Mouse (Mus musculus) splenic B cell, adult 2 months (primary cell): Measurements from ENCODE around the gene Cd47.

ENCODE experiments used
- DNase-seq: peaks from one replicate; pipeline ENCODE4 v3.0.0-alpha.2; 2011; ENCODE audit warnings: low read depth, low spot score
- H3K27me3 ChIP-seq: 2 replicates; pipeline ENCODE4 v1.6.1; 2012; ENCODE audit warnings: mild to moderate bottlenecking, low read length, moderate library complexity, mixed read lengths; ENCODE audit not compliant: control insufficient read depth, poor library complexity, insufficient read depth, severe bottlenecking
- H3K36me3 ChIP-seq: 2 replicates; pipeline ENCODE4 v1.6.1; 2012; ENCODE audit warnings: mild to moderate bottlenecking, low read length, moderate library complexity, mixed read lengths; ENCODE audit not compliant: control insufficient read depth, poor library complexity, insufficient read depth, severe bottlenecking

Cd47 gene

DNA sequence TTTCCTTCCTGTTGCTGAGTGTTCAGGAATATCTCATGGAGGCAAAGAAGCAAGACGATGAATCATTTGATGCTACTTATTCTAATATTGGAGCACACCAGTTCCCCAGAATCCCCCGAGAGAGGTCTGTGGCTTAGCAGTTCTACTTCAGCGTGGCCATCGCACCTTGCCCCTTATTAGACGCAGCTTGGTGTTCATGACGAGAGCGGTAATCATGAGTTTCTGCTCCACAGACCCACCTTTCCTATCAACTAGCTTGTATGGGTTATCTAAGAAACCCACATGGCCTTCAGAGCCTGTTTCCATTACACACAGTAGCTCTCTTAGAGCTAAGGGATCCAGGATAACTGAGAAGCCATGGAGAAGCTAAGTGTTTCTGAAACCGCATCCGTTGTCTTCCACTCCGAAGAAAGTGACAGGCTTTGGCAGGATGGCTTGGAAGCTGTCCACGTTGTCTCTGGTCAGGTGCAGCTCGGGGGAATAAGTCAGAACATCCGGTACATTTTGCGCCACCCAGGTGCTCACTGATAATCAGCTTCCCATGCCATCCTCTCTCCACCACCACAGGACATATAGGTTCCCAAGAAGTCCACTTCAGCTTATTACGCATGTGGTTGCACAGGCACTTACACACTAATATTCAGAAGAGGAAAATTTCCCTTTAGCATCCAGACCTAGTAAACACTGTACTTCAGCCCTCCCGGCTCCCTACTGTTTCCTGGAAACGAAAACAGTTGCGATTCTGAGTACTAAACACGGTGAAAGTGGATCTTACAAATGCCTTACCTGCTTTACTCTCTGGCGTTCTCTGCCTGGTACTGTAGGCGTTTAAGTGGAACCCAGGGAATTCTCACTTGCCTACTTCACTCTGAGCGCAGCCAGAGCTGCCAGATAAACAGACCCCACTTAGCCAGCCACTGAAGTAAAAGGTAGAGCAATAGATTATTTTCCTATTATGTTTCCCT is 25.0 kb upstream of the Cd47 start:
- H3K27me3 ChIP-seq: no peaks in the 10 kb centered on the region
- peak; percentile 36 for DNase-seq
- H3K36me3 ChIP-seq: no peaks in the 10 kb centered on the region

DNA sequence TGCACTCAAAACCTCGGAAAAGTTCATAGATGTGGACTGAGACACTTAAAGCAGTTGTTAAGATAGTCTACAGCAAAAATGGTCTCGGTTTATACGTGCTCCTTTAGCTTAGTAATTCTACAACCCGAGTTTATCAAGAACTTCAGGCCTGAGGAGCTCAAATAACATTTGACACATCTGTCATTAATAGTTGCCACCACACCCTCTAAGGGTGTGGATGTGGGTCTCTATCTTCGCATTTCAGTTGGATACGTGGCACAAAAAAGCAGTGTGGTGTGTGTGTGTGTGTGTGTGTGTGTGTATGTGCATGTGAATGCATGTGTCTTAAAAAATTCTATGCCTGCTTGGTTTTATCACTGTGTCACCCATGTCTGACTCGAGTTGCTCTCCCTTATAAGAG is 23.4 kb upstream of the Cd47 start:
- H3K36me3 ChIP-seq: no peaks in the 10 kb centered on the region
- H3K27me3 ChIP-seq: no peaks in the 10 kb centered on the region
- DNase-seq: no peak

DNA sequence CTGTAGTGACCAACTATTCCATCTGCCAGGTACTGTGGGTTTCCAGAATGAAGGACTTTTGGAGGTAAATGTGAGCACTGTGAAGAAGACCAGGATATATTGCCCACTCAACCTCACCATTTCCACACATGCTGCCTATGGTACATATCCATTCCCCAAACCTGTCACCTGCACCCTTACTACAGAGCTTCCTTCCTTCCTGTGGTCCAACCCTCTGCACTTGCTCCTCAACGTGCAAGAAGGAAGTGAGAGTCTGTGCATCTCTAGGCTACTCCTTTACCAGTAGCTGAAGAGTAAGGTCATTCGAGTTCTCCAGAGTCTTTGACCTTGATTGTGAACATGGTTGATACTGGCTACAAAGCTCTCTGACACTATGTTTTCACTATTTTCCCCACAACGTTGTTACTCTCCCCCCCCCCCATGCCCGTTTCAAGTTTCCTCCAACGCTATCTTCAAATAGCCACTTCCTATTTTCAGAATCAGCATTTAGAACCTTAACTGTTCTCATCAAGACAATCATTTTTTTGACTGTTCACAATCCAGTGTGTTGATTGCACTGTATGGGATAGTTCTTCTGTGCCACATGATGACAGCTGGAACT is 18.7 kb upstream of the Cd47 start:
- peak; percentile 70 for DNase-seq
- H3K27me3 ChIP-seq: no peaks in the 10 kb centered on the region
- no peaks in the 10 kb centered on the region for H3K36me3 ChIP-seq

DNA sequence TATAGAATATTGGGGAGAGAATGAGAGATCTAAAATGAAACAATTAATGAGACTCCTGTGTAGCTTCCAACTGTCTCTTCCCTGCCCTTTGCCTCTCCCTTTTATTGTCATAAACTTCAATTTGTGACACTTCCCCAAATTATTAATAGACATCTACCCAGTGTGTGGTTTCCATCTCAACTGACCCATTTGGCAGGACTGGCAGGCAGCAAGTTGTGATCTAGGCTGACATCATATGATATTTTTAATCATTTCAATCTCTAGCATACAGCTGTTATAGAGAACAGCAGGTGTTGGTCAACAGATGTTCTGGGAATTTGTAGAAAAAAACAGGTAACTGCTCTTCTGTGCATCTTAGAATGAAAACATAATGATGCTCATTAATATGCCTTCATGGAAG is 17.0 kb upstream of the Cd47 start:
- peak; percentile 38 for DNase-seq
- Histone ChIP-seq H3K27me3 (no peaks in the 10 kb centered on the region), H3K36me3 (no peaks in the 10 kb centered on the region)

DNA sequence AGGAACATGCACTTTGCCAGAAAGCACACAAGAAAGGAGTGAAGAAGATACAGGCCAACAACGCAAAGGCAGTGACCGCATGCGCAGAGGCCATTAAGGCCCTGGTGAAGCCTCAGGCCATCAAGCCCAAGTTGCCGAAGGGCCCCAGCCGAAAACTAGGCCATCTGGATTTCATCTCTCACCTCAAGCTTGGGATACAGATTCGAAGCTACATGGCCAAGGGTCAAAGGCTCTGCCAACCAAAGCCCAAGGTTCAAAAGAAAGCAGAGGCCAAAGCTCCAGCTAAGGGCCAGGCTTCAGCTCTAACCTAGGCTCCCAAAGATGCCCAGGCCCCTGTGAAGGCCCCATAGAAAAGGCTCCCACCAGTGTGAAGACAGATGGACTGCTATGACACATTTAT is 14.2 kb upstream of the Cd47 start:
- Histone ChIP-seq H3K27me3 (no peaks in the 10 kb centered on the region), H3K36me3 (no peaks in the 10 kb centered on the region)
- no peak for DNase-seq

DNA sequence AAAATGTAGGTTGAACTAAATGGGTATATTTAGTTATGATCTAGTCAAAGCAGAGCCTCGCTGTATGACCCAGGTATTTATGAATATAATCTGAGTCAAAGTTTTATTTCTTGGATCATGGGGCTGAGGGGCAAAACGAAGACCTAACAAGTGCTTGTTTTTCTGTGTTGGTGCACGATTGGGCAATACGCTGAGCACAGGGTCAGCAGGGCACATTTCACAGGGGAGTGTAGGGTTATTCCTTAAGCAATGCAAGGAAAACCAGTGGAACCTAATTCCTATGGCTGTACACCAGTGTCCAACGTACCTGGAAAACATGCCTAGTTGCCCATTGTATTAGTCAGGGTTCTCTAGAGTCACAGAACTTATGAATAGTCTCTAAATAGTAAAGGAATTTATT is 12.6 kb upstream of the Cd47 start:
- Histone ChIP-seq H3K27me3 (no peaks in the 10 kb centered on the region), H3K36me3 (no peaks in the 10 kb centered on the region)
- no peak for DNase-seq

DNA sequence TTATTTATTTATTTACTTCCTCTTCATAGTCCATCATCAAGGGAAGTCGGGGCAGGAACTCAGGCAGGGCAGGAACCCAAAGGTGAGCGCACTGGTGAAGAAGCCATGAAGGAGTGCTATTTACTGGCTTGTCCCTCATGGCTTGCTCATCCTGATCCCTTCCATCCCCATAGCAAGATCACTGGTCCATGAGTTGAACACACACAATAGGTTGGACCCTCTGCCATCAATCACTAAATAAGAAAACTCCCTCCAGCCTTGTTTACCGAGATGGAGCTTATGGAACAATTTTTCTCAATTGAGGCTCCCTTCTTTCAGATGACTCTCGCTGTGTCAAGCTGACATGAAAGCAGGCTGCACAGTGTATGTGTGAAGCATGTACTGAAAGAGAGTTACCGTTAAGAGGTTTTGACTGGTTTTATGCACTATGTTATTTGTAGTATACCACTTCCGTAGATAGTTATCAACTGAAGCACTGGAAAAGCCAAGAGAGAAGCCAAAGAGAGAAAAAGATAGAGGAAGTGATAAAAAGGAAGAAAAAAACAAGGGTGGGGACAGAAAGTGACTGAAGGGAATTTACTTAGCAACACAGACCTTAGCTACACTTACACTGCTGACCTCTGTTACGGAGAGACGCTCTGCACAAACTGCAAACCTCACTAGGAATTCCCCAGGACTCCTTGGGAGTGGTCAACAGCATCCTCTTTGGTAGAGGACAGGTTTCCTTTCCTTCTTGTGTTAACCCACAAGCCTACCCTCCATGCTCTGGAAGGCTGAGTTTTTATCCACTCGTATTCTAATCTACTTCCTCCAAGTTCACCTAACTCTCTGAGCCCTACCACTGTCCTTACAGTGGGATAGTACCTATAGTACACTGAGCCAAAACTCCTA is 9.5 kb upstream of the Cd47 start:
- peak; percentile 42 for DNase-seq
- Histone ChIP-seq H3K36me3 (no peaks in the 10 kb centered on the region), H3K27me3 (no peaks in the 10 kb centered on the region)

DNA sequence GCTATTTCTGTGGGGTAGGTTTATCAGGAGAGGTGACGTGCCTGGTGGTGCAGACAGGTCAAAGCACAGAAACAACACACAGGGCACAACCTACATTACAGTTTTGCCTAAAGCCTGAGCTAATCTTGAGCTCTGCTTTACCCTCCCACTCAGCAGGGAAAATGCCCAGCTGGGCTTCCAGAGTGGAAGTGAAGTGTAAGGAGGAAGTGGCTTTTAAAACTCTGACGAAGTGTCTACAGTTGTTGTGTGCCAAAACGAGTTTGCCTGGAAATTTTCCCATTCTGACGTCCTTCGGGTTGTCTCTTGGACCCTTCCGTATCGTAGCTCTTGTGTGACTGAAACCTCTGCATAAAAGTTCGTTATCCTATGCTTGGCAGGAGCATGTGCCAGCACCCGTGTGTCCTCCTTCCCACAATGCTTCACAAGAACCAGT is 7.9 kb upstream of the Cd47 start:
- Histone ChIP-seq H3K36me3 (no peaks in the 10 kb centered on the region), H3K27me3 (no peaks in the 10 kb centered on the region)
- DNase-seq: no peak

DNA sequence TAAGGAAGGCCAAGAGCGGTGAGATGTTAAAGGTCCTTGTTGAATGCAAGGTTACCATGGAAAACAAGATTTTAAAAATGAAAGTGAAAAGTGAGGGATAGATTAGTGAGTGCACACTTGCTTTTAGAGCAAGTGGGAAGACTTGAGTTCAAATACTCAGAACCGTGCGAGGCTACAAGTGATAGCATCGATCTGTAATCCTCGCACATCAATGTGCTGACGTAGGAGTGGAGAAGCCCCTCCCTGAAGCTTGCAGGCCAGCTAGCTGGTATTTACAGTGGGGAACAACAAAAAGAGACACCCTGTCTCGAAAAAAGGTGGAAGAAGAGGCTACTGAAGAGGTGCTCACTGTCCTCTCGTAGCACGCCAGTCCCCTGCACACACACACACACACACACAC is 6.7 kb upstream of the Cd47 start:
- no peaks in the 10 kb centered on the region for H3K27me3 ChIP-seq
- H3K36me3 ChIP-seq: no peaks in the 10 kb centered on the region
- DNase-seq: no peak

DNA sequence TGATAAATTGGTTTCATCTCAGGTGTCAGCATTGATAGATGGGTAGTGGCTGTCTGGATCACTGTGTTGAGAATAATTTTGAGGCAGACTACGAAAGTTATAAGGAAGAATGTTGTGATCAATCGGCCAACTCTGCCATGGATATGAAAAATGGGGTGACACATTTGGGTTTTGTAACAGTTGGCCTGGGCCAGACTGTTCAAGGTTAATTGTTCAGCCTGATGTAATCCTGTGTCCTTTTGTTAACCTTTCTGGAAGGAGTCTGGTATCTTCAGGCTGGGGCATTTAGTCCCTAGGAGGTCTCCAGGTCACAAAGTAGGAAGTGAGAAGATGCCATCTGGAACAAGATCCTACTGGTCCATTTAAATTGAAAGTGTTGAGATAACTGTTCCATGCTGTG is 4.1 kb upstream of the Cd47 start:
- DNase-seq: no peak
- no peaks in the 10 kb centered on the region for H3K27me3 ChIP-seq
- H3K36me3 ChIP-seq: no peaks in the 10 kb centered on the region

DNA sequence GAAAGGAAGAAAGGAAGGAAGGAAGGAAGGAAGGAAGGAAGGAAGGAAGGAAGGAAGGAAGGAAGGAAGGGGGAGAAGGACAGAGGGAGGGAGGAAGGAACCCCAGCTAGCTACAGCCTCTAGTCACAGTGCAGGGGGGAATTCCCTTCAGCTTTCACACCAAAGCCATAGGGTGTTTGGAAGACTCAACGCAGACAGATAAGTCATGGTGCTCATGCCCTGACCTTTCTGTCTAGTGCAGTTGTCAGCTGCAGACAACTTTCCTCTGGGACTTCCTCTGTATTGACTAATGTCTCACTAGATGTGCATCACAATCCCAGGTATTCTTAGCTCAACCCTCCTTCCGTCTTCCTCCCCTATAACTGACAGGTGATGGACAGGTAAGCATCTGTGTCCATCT is 3.4 kb upstream of the Cd47 start:
- H3K36me3 ChIP-seq: no peaks in the 10 kb centered on the region
- DNase-seq: no peak
- H3K27me3 ChIP-seq: no peaks in the 10 kb centered on the region

DNA sequence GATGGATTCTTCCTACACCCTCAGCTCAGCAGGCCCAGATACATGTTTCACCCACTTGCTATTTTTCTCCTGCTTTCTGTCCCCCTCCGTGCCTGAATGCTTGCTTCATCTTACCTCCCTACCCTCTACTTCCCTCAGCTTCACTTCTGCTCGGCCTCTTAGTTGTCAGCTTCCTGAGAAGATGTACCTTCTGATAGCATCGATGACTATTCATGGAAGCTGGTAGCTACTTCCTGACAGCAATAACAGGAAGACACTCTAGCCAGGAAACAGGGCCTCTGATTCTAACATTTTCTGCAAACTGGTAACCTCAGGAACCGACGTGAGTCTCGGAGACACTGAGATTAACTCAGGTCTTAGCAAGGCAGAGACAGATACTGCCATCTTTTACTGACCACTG is 1.5 kb upstream of the Cd47 start:
- no peak for DNase-seq
- Histone ChIP-seq H3K27me3 (no peaks in the 10 kb centered on the region), H3K36me3 (no peaks in the 10 kb centered on the region)

DNA sequence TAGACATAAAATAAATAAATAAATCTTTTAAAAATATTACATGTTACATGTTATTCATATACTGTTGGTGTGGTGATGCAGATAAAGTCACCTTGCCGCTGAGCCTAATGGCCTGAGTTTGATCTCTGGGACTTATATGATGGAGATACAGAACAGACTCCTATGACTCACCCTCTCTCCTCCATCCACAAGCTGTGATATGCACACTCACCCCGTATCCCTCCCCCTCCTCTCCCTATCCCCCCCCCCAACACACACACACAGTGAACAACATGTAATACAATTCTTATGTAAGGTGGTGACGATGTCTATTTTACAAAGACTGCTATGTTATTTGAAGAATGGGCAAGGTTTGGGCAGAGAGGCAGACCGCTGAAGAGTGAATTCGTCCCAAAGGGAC is 663 bp downstream of the Cd47 start:
- DNase-seq: no peak
- Histone ChIP-seq H3K36me3 (no peaks in the 10 kb centered on the region), H3K27me3 (no peaks in the 10 kb centered on the region)

DNA sequence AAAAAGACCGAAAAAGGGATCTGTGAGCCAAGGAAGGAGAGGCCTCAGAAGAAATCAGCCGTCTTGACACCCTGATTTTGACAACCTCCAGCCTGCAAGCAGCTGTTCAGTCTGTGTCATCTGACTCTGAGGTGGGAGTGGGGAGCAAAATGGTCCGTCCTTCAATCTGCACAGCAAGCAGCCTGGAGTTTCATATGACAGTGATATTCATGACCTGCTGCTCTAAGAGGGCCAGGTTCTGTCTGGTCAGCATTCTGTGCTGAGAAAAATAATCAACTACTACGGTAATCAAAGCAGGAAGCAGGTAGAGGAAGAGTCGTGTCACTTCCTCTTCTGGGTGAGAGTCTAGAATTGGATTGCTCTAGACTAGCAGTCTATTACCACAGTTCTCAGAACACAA is 1.1 kb downstream of the Cd47 start:
- H3K36me3 ChIP-seq: no peaks in the 10 kb centered on the region
- H3K27me3 ChIP-seq: no peaks in the 10 kb centered on the region
- DNase-seq: peak; percentile 70

DNA sequence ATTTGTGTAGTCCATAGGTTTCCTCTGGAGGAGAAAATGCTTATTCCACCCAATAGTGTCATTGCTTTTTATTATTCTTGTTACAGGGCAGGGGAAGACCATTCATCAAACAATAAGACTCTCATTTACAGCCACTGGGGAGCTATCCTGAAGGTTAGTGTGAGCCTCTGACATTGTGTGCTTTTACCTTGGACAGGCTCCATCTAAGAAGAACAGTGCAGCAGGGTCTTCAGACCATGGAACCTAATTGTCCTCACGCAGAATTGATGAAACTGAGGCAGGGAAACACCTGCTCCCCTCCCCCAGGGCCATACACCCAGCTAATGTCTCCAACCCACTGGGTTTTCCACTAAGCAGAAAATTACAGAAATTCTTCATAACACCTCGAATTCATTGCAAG is 2.7 kb downstream of the Cd47 start:
- no peaks in the 10 kb centered on the region for H3K27me3 ChIP-seq
- DNase-seq: no peak
- H3K36me3 ChIP-seq: no peaks in the 10 kb centered on the region
